Mouse (Mus musculus) lung, embryonic 14.5 days (tissue): ENCODE data around the gene Rcc1. TPM values are rescaled to one million over a fixed set of nuclear protein-coding genes. Genes with fewer than 3 reads are reported as not detected.

ENCODE experiments used
- ATAC-seq: fragments of 200-750 bp; cut with Nextera tagmentation; 2 replicates; pipeline ENCODE4 v1.8.0; 2017; ENCODE audit warnings: mild to moderate bottlenecking, moderate TSS enrichment, moderate library complexity; ENCODE audit not compliant: insufficient read depth
- DNase-seq: peaks from one replicate; pipeline ENCODE4 v3.0.0-alpha.2; 2015
- H3K27ac ChIP-seq: fragments of 300-500 bp; sonication (generic); 2 replicates; pipeline ENCODE4 v1.5.1; 2014; ENCODE audit warnings: low read depth, mild to moderate bottlenecking, moderate library complexity
- H3K27me3 ChIP-seq: fragments of 300-500 bp; sonication (generic); 2 replicates; pipeline ENCODE4 v1.6.1; 2014; ENCODE audit warnings: low read length, control low read depth; ENCODE audit not compliant: insufficient read depth
- H3K36me3 ChIP-seq: fragments of 300-500 bp; sonication (generic); 2 replicates; pipeline ENCODE4 v1.6.1; 2014; ENCODE audit warnings: control low read depth; ENCODE audit not compliant: insufficient read depth
- H3K4me1 ChIP-seq: fragments of 300-500 bp; sonication (generic); 2 replicates; pipeline ENCODE4 v1.6.1; 2014; ENCODE audit warnings: antibody characterized with exemption, control low read depth; ENCODE audit not compliant: insufficient read depth
- H3K4me2 ChIP-seq: fragments of 300-500 bp; sonication (generic); 2 replicates; pipeline ENCODE4 v1.6.1; 2014; ENCODE audit warnings: mild to moderate bottlenecking
- H3K4me3 ChIP-seq: fragments of 300-500 bp; sonication (generic); 2 replicates; pipeline ENCODE4 v1.5.1; 2014; ENCODE audit warnings: low read depth, low read length
- H3K9ac ChIP-seq: fragments of 300-500 bp; sonication (generic); 2 replicates; pipeline ENCODE4 v1.6.1; 2014
- H3K9me3 ChIP-seq: fragments of 300-500 bp; sonication (generic); 2 replicates; pipeline ENCODE4 v1.6.1; 2016; ENCODE audit warnings: low read depth, low read length, control low read depth
- CTCF ChIP-seq: IDR thresholded peaks from 2 replicates; pipeline ENCODE4 v1.5.1; 2016; ENCODE audit warnings: antibody characterized with exemption, low read depth
- WGBS: fragments of 180-500 bp; shearing (Covaris S2); extraction: QIAGEN DNeasy Blood & Tissue Kit; methylation state at CpG from one replicate; pipeline ENCODE4 v1.1.7; 2014; 5-methylcytosine and 5-hydroxymethylcytosine counted together
- polyA plus RNA-seq: library from polyadenylated mRNA; unstranded; fragments of >200 nt; fragmentation: Nextera tagmentation; extraction: Ambion mirVana; gene quantifications from 2 replicates; pipeline ENCODE4 v1.2.1, GENCODE M21; 2014

The Rcc1 gene
- polyA plus RNA-seq, 1 experiment from 2014 or later = 77.0 TPM

- ATAC-seq = no peak
- Histone ChIP-seq H3K4me2 (no peak overlapping the region), H3K27me3 (no peaks in the 10 kb centered on the region), H3K4me1 (peaks cover 5% of the 10 kb centered on the region; the same call in 1 of the 2 replicates), H3K9ac (no peak overlapping the region), H3K4me3 (no peak overlapping the region), H3K27ac (no peak overlapping the region), H3K9me3 (no peaks in the 10 kb centered on the region), H3K36me3 (peaks cover 62% of the 10 kb centered on the region)
- no peak for DNase-seq
- TF ChIP-seq CTCF = no peak
- WGBS = 78% methylated on average over 3 of the region's 3 CpGs
Measured at GRCm38 (mm10) chr4:132355403-132355802, 2.0 kb upstream of the Rcc1 start.

- no peaks in the 10 kb centered on the region for H3K9me3 ChIP-seq
- no peak overlapping the region for H3K4me3 ChIP-seq
- H3K4me2 ChIP-seq = no peak overlapping the region
- peaks cover 5% of the 10 kb centered on the region; the same call in 1 of the 2 replicates for H3K4me1 ChIP-seq
- no peaks in the 10 kb centered on the region for H3K27me3 ChIP-seq
- H3K36me3 ChIP-seq = peaks cover 54% of the 10 kb centered on the region
- DNase-seq = no peak
- H3K9ac ChIP-seq = no peak overlapping the region
- H3K27ac ChIP-seq = no peak overlapping the region
- no peak for TF ChIP-seq CTCF
- WGBS = 87% methylated on average over 4 of the region's 4 CpGs
- no peak for ATAC-seq
Measured at GRCm38 (mm10) chr4:132354571-132354970, 1.2 kb upstream of the Rcc1 start.

GRCm38 (mm10) chr4:132352739-132353138, 666 bp downstream of the Rcc1 start:
- no peaks in the 10 kb centered on the region for H3K27me3 ChIP-seq
- no peak for TF ChIP-seq CTCF
- H3K4me1 ChIP-seq = peaks cover 5% of the 10 kb centered on the region; the same call in 1 of the 2 replicates
- H3K4me3 ChIP-seq = peak overlapping the region; percentile 85
- DNase-seq (peak; percentile 51), ATAC-seq (no peak)
- peaks cover 36% of the 10 kb centered on the region for H3K36me3 ChIP-seq
- H3K9me3 ChIP-seq = no peaks in the 10 kb centered on the region
- H3K4me2 ChIP-seq = peak overlapping the region; percentile 77
- peak overlapping the region; percentile 94 for H3K27ac ChIP-seq
- H3K9ac ChIP-seq = peak overlapping the region; percentile 96
- WGBS = under 1% methylated on average over 14 of the region's 14 CpGs

GRCm38 (mm10) chr4:132351401-132351800, 2.0 kb downstream of the Rcc1 start:
- 21% methylated on average over 1 of the region's 1 CpGs for WGBS
- TF ChIP-seq CTCF = no peak
- Histone ChIP-seq H3K4me3 (peak overlapping the region; percentile 85), H3K4me1 (peaks cover 5% of the 10 kb centered on the region; the same call in 1 of the 2 replicates), H3K9ac (peak overlapping the region; percentile 96), H3K9me3 (no peaks in the 10 kb centered on the region), H3K27me3 (no peaks in the 10 kb centered on the region), H3K27ac (peak overlapping the region; percentile 36), H3K36me3 (peaks cover 24% of the 10 kb centered on the region), H3K4me2 (peak overlapping the region; percentile 77)
- no peak for DNase-seq
- ATAC-seq = no peak

GRCm38 (mm10) chr4:132350854-132351253, 2.6 kb downstream of the Rcc1 start:
- Histone ChIP-seq H3K27ac (peak overlapping the region; percentile 36; the same call in 1 of the 2 replicates), H3K9ac (0 out of 2 replicates have a peak overlapping the region, but pooled peaks have one; percentile 96), H3K4me1 (peaks cover 5% of the 10 kb centered on the region; the same call in 1 of the 2 replicates), H3K9me3 (no peaks in the 10 kb centered on the region), H3K4me2 (peak overlapping the region; percentile 77), H3K4me3 (no peak overlapping the region), H3K27me3 (no peaks in the 10 kb centered on the region), H3K36me3 (peaks cover 19% of the 10 kb centered on the region)
- no peak for TF ChIP-seq CTCF
- DNase-seq = no peak
- no peak for ATAC-seq
- WGBS = 65% methylated on average over 3 of the region's 3 CpGs

GRCm38 (mm10) chr4:132350123-132350740, 3.2 kb downstream of the Rcc1 start:
- no peaks in the 10 kb centered on the region for H3K9me3 ChIP-seq
- no peak for ATAC-seq
- peak; percentile 26 for DNase-seq
- 46% methylated on average over 2 of the region's 2 CpGs for WGBS
- no peak for TF ChIP-seq CTCF
- H3K36me3 ChIP-seq = peaks cover 18% of the 10 kb centered on the region
- no peak overlapping the region for H3K4me2 ChIP-seq
- H3K9ac ChIP-seq = no peak overlapping the region
- H3K4me1 ChIP-seq = peaks cover 5% of the 10 kb centered on the region; the same call in 1 of the 2 replicates
- H3K4me3 ChIP-seq = no peak overlapping the region
- H3K27ac ChIP-seq = no peak overlapping the region
- no peaks in the 10 kb centered on the region for H3K27me3 ChIP-seq

GRCm38 (mm10) chr4:132349495-132350122, 3.8 kb downstream of the Rcc1 start:
- peak; percentile 38 for TF ChIP-seq CTCF
- no peak for DNase-seq
- no peak for ATAC-seq
- Histone ChIP-seq H3K9me3 (no peaks in the 10 kb centered on the region), H3K4me2 (no peak overlapping the region), H3K27me3 (no peaks in the 10 kb centered on the region), H3K27ac (no peak overlapping the region), H3K9ac (no peak overlapping the region), H3K36me3 (peaks cover 18% of the 10 kb centered on the region), H3K4me3 (no peak overlapping the region), H3K4me1 (peaks cover 6% of the 10 kb centered on the region; the same call in 1 of the 2 replicates)
- WGBS = 54% methylated on average over 3 of the region's 3 CpGs
